Mouse (Mus musculus): Measurements from ENCODE around the gene Gm20503. TPM values are rescaled to one million over a fixed set of nuclear protein-coding genes. Genes with fewer than 3 reads are reported as not detected.

The Gm20503 gene
- total RNA-seq, 2 experiments from 2014 or later, result 2.5 to 5.5 TPM

DNA sequence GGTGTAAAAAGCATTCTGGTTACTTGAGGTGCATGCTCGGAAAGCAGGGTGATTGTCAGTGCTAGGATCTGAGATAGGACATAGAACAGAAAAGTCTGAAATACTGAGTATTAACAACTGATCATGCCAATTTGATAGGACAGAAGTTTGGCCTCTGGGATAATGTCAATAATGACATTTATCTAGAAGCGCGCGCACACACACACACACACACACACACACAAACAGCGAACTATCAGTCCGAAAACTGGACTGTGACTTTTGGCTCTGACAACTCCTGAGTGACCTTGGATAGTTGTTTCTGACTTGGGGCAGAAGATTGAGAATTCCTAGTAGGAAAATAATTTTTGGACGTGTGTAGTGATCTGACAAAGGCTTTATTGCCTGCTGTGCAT, 793 bp downstream of the Gm20503 start:
- intact Hi-C loops (cut with DNase I), result loop anchor here (5.0 to 10.0 kb wide), 3 partner anchors 33 to 561 kb away; partner anchors contain the start of genes Ecpas and Gng10
- DNase-seq, result no peak

DNA sequence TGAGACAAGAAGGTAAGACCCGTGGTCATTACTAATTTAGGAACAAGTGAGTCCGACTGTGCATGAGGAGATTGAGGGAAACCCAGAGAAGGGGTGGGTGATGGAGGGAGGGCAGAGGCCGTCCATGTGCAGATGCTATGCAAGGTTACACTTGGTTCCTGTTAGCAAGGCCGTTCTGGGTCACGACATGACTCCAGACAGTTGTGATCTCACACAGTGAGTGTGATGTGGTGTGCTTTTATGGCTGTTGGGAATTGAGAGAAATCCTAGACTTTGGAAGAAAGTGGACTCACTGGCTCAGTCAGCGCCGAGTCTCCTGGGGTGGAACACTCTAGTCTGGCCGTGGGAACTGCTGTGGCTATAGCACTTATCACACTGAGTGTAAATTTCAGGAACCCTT, 3.2 kb downstream of the Gm20503 start:
- DNase-seq, result no peak
- intact Hi-C loops (cut with DNase I), result loop anchor here (10.0 kb wide), 1 partner anchor 559 kb away; no protein-coding TSS in a partner anchor

DNA sequence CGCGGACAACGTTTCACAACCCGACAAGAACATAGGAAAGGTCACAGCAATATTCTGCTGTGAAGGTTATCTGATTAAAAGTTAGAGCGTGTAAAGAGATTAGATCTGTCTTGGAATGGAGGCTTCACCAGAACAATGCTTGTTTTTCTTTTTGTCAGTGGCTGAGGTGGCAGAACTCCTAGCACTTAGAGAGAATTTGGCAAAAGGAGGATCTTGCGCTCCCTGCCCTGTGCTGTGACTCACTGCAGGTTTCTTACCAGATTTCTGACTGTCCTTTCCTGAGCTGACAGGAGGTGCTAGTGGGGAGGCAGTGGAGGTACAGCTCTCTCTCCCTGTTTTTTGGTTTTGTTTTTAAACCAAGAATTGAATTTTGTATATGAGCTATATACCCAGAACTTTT, 4.0 kb downstream of the Gm20503 start:
- intact Hi-C loops (cut with DNase I), result loop anchor here (10.0 kb wide), 1 partner anchor 558 kb away; no protein-coding TSS in a partner anchor
- no peak for DNase-seq

DNA sequence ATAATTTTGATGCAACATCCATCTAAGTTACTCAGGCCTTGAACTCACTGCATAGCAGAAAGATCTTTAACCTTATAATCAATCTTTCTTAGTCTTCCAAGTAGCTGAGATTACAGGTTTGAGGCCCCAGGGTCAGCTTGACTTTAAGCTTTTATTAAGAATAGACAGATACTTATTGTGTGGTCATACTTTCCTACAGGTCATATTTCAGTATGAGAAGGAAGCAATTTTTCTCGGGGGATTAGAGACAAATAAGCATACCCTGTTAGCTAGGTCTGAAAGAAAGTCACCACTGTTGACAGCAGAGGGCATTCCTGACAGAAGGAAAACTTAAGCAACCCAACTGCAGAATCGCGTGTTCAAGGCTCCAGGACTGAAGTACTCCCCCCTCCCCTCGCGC, 5.0 kb downstream of the Gm20503 start:
- intact Hi-C loops (cut with DNase I), result loop anchor here (10.0 kb wide), 1 partner anchor 557 kb away; no protein-coding TSS in a partner anchor
- DNase-seq, result no peak

DNA sequence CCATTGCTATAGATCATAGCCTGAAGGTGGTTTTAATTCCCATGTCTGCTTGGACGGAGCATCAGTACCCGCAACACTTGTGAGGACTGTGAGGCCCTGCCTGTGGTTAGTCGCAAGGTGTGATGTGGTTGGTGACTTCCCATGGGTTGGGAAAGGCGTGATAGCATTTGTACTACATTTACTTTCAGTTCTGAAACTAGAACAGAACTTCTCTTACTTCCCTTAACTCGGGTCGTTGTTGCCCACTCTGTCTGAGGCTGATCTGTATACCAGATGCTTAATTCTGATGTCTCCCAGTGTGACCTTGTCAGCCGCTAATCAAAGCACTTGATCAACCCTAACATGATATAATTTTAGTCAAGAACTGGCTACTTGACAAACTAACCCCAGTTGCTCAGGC, 6.2 kb downstream of the Gm20503 start:
- intact Hi-C loops (cut with DNase I), result loop anchor here (10.0 kb wide), 1 partner anchor 556 kb away; no protein-coding TSS in a partner anchor
- no peak for DNase-seq

DNA sequence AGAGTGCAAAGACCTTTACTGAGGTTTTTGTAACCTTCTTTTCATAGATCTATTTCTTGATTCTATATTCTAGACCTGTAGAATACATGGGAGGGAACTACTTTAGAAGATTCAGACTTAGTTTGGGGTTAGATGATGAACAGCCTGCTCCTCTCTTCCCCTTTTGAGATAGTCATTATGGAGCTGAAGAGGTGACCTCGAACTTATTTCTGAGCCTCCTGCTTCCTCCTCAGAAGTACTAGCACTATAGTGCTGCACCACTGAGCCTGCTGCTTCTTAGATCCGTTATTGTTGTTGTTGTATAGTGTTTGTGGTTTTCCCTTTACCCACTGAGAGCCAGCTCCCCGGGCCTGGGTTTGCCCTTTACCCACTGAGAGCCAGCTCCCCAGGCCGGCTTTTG, 6.7 kb downstream of the Gm20503 start:
- intact Hi-C loops (cut with DNase I), result loop anchor here (10.0 kb wide), 1 partner anchor 555 kb away; no protein-coding TSS in a partner anchor

DNA sequence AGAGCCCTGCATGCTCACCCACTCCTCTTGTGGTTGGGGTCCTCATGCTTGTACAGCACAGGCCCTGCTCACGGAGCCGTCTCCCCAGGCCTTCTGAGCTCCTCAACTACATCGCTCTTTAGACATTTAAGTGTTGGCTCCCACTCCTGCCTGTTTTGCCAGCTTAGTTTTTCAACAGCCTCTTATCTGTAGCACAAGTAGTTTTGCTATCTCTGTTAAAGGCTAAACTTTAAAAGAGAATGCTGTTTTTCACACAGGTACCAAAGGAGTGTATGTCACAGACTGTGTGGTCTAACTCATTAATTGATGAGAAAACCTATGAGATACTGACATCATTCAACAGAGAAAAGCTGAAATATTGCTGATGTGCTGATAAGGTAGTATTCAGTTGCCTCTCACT, 8.4 kb downstream of the Gm20503 start:
- no peak for DNase-seq
- intact Hi-C loops (cut with DNase I), result no loop called here

More for the DNA sequence above, 6.7 kb downstream of the Gm20503 start:
- DNase-seq, result no peak

DNA sequence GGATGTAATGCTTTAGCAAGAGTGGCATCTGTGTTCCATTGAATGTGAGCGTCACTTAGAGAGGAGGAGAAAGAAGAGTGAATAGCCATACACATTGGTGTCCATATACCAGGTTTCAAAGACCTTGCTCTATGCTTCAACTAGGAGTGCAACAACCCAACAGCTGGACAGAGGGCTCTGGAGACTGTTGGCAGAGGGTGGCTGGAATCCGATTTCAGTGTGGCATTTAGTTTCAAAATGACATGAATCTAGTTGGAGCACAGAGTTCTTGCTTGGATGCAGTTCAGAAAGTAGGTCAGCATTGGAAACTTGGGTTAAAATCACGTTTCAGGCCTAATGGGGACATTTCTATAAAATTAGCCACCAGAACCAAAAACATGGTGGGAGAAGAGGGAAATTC, 12.2 kb downstream of the Gm20503 start:
- no peak for DNase-seq

DNA sequence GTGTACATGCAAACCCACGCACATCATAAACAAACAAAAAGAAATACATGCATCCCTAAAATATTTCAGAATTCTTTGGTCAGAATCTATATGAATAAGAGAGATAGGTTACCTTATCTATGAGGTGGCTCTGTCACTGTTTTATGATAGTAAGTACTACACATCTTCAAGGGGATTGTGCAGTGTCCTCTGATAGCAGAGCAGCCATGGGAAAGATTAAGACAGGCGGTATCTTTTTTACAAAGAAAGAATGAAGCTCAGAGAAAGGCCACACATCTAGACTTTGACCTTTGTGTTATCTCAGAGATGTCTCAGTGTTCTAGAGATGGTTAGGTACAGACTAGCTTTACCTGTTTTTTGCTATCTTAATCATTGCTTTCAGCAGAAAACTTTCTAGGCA, 13.9 kb downstream of the Gm20503 start:
- no peak for DNase-seq
- intact Hi-C loops (cut with DNase I), result no loop called here

More for the DNA sequence above, 12.2 kb downstream of the Gm20503 start:
- intact Hi-C loops (cut with DNase I), result no loop called here

DNA sequence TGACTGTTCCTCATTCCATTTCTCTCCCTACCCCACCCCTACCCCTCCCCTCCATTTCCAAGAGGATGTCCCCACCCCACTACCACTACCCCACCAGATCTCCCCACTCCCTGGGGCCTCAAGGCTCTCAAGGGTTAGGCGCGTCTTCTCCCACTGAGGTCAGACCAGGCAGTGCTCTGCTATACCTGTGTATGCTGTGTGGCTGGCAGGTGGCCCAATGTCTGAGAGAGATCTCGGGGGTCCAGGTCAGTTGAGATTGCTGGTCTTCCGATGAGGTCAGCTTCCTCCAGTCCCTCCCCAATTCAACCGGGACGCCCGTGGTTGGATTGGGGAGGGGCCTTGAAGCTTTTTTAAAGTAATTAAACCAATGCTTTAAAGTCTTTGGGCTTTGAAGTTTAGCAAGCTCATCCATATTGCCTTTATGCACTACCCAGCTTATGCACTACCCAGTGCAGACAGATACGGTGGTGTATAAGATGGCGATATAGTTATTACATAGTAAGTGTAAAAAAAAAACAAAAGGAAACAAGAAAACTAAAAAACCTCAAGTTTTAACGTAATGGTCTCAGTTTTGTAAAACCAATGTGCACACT, 31.4 kb downstream of the Gm20503 start:
- no peak for DNase-seq
- intact Hi-C loops (cut with DNase I), result no loop called here

DNA sequence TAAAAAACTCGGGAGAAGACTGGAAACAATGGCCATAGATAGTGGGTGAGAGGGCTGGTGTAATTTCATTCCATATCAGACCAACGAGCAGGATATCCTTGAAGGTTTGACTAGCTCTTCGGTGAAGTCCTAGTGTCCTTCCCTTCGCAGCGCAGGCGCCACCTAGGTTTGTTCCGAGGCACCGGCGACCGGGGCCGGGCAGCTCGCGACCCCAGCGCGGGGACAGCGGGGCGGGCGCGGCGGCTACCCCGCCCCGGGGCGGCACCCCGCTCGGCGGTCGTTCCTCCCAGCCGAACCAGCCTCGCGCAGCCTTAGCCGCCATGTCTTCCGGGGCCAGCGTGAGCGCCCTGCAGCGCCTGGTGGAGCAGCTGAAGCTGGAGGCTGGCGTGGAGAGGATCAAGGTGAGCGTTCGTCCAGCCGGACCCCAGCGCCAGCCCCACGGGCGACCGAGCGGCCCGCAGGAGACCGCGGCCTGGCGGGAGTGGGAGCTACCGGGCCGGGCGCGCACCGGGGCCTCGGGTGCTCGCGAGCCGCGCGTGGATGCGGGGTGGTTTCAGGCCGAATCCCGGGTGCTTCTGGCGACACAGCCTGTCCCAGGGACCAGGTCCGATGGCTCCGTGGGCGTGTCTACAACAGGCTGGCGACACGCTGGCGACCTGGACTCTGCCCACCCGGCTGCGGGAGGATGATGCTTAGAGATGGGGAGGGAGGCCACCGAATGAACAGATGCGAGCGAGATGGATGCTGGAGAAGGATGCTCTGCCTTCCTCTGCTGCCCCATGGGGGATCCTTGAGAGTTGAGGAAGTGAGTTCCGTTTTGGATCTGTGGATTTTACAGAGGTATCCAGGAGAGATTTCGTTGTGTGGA, 32.1 kb downstream of the Gm20503 start, which contains the start of gene Gng10:
Gene Gng10 (plus strand): TSS at position 171 of the 868 bp plus-strand sequence.
- DNase-seq, result peak; percentile 81
- intact Hi-C loops (cut with DNase I), result loop anchor here (5.0 kb wide), 1 partner anchor 33 kb away; the partner anchor contains the start of gene Gm20503

DNA sequence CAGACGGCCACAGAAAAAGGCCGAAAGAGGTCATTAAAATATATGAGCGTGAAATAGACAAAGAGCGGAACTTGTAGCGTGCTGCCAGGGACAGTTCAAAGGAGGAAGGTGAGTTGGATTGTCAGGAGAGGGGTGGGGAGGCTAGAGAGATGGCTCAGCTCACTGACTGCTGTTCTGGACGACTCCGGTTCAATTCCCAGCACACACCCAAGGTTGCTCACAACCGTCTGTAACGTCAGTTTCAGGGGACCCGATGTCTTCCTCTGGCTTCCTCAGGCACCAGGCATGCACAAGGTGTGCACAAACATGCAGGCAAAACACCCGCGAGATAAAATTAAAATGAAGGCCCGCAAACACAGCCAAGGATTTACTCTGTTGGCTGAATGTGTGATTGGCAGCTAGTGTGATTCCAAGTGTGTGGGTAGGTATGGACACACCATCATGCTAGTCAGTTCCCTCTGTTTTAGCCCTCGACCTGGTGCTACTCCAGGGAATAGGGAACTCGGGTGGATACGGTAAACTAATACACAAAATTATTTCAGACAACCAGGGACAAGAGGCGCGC, 32.9 kb downstream of the Gm20503 start:
- peak in 1 of 2 experiments; percentile 9 for DNase-seq
- intact Hi-C loops (cut with DNase I), result loop anchor here (1.0 to 5.0 kb wide), 2 partner anchors 34 to 51 kb away; partner anchors contain the start of gene Gm20503

DNA sequence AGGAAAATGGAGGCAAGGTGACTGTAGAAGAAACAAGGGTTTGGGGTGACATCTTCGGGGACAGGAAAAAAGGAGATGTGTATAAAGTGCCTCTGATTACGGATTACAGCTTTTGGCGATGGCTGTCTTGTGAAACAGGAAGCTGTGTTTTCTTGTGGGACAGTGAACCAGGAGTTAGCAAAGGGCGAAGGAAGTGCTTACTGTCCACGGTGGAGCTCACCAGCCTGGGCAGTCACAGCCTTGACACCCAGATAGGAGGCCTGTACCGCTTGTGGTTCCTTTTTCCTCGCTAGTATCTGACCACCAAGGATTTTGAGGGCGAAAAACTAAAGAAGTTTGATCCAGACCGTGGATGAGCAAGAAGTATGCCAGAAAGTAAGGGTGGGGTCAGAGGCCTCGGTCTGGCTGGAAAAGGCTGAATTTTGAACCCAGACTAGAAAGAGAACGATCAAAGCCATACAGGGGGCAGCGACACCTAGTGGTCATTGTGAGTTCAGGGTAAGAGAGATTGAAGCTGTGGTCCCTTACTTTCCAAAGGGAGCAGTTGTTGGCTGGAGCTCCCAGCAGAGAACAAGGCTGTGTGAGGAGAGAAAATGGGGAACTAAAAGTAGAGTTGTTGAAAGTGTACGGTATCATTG, 33.6 kb downstream of the Gm20503 start:
- intact Hi-C loops (cut with DNase I), result loop anchor here (1.0 to 5.0 kb wide), 2 partner anchors 34 to 51 kb away; partner anchors contain the start of gene Gm20503
- DNase-seq, result peak; percentile 76 to 81

DNA sequence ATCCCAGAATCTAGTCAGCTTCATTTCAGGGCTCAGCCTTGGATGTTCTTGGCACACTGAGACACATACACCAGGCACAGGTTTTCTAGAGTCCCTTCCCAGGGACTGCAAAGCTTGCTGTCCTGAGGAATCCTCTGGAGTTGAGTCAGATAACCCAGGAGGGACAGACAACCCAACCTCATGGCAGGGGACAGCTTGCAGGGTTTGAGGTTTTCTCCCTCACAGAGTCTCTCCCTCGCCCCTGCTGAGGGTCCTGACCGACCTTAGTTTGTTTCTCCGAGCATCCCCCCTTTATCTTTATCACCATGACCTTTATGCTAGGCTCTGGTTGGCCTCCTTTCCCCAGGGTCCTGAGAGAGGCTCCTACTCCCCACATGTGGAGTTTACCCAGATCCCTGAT, 34.5 kb downstream of the Gm20503 start:
- intact Hi-C loops (cut with DNase I), result loop anchor here (5.0 kb wide), 1 partner anchor 35 kb away; the partner anchor contains the start of gene Gm20503
- no peak for DNase-seq

DNA sequence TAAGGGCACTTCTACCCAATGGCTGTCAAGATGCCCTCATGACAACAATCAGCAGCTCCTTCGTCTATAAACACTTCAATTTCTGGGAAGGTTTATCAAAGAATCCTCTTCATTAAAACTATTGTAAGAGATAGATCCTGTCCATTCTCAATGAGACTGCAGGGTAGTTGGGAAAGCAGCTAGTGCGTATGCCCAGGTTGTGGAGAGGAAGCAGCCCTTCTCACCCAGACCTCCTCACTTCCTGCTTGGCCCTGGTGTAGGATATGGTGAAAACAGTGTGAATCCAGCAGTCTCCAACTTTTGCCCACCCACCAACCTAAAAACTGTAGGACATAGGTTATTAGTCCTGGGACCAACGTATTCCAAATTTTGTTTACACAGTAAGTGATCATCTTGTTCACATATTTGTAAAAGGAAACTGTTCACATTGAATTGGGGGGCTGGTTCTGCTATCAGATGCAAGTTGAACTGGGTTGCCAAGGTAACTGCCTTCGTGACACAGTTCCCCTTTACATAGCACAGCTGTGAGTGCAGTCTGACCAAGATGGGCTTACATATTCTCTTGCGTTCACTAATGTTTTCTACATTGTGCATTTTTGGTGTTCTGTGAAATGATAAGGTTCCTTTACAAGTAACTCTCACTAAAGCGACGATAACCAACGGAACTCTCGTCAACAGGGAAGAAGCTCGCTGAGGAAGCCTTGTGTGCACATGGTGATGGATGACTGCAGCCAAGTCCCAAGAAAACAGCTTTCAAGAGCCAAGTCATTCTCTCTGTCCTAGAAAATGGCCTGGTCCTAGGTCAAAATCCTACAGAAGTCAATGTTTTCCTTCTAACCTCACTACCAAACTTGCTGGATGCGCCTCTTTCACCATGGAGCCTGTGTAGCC, 37.6 kb downstream of the Gm20503 start:
- no peak for DNase-seq
- intact Hi-C loops (cut with DNase I), result no loop called here

DNA sequence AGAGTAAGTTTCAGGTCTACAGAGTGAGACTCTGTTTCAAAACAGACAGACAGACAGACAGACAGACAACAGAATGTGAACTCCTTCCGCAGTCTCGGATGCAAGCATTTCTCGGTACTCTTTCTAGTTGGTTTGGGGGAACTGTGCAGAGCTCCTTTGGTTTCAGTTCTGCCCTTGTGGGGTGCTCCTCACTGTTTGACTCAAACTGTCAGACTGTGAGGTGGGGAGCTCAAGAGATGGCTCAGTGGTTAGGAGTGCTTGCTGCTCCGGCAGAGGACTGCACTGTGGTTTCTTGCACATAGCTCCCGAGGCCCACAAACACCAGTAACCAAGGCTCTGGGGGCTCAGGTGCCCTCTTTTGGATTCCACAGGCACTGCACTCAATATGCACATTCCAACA, 40.1 kb downstream of the Gm20503 start:
- intact Hi-C loops (cut with DNase I), result no loop called here
- no peak for DNase-seq

DNA sequence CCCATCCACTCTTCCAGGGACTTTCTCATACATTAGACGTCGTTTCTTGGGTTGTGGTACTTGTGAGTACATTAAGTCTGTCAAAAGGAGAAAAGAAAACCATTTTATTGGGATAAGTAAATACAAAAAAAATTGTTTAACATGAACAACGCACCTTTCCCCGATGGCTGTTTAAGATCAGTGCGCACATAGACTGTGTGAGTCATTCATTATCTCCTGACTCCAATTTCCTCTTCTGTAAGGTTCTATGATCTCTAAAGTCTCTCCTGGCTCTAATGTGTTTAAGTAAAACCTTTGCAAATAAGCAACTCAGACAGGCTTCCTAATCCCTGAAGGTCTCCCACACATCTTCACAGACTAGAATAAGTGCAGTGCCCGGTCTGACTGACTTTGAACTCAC, 40.9 kb downstream of the Gm20503 start:
- DNase-seq, result no peak
- intact Hi-C loops (cut with DNase I), result no loop called here

DNA sequence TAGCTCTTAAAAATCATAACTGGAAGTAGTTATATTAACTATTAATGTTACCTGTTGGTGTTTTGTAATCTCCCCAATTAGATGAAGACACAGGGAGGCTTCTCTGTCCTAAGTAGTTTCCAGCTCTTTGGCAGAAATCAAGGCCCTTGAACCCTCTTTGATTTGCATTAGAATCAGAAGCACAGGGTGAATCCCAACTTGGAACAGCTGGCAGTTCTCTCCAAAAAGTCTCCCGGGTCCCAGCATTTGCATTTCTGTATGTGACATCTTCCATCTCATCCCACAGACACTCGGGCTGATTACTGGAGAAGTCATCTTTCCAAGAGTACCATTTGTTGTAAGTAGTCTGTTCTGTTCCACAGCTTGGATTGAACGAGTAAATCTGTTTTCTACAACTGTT, 44.2 kb downstream of the Gm20503 start:
- DNase-seq, result no peak
- intact Hi-C loops (cut with DNase I), result no loop called here

DNA sequence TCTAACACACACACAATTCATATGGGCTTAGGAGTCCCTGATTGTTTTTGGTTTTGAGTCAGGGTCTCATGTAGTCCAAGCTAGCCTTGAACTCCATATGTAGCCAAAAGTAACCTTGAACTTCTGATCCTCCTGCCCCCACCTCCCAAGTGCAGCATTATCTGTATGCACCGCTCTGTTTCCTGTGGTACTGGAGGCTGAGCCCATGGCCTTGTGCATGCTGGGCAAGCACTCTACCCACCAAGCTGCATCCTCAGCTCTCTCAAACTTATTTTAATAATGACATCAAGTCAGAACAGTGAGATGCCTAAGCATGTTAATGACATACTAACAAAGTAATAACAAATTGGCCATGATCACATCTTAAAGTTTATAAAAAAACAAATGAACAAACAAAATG, 48.1 kb downstream of the Gm20503 start:
- no peak for DNase-seq
- intact Hi-C loops (cut with DNase I), result no loop called here
